Mouse (Mus musculus): Measurements from ENCODE around the gene Mrpl42. TPM values are rescaled to one million over a fixed set of nuclear protein-coding genes. Genes with fewer than 3 reads are reported as not detected.

The Mrpl42 gene
- polyA plus RNA-seq, 1 experiment from 2014 or later = 341 TPM

DNA sequence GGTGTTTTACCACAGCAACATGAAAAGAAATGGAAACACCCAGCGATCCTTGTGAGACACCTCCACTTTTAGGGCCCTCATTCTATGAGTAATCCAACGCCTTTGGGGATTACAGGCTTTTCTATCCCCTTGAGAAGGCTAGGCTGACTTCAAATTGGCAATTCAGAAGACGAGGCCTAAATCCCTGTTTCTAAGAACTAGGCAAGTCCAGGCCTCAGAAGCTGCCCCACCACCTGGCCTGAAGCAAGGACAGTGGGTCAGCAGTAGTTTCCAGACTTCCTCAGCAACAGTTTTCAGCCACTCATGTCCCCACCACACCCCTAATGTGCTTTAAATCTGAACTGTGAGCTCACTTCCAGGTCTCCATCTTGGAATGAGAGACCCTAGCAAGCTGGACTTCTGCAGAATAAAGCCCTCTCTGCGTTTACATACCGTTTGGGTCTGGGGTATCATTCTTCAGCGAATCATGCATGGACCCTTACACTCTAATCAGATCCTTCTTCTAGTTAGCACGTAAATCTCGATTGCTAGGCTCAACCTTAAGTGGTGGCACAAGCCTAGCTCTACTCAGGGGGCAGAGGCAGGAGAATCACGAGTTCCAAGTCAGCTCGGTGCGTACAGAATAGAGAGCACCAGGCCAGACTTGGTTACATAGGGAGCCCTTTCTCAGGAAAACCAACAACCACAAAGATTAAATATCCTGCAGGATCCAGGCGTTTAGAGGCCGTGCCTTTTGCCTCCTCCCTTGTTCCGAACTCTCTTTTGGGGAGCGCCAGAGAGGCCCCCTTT is 12.2 kb upstream of the Mrpl42 start:
- Histone ChIP-seq H3K9ac (replicated peaks; ENCODE audit: low read length) (peak overlapping the region; percentile 97), H3K27me3 (ENCODE audit: control insufficient read depth, insufficient read depth, low read length) (no peaks in the 10 kb centered on the region), H3K4me1 (ENCODE audit: control insufficient read depth, insufficient read depth, low read length) (no peaks in the 10 kb centered on the region), H3K4me2 (ENCODE audit: low read depth, low read length) (peak overlapping the region; percentile 51), H3K4me3 (ENCODE audit: low read depth, low read length) (peak overlapping the region; percentile 100), H3K27ac (replicated peaks; ENCODE audit: low read depth, low read length) (peak overlapping the region; percentile 97), H3K9me3 (replicated peaks; ENCODE audit: control insufficient read depth, low read length) (no peaks in the 10 kb centered on the region), H3K36me3 (replicated peaks; ENCODE audit: control insufficient read depth, insufficient read depth, low read depth, low read length) (no peaks in the 10 kb centered on the region)
- 35% methylated on average over 15 of the region's 15 CpGs for WGBS
- ATAC-seq (replicated peaks; ENCODE audit: insufficient number of reproducible peaks, low FRiP score, low TSS enrichment, low read depth) (0 out of 2 replicates have a peak, but pooled peaks have one; percentile 16), DNase-seq (ENCODE audit: low spot score) (peak; percentile 31)

DNA sequence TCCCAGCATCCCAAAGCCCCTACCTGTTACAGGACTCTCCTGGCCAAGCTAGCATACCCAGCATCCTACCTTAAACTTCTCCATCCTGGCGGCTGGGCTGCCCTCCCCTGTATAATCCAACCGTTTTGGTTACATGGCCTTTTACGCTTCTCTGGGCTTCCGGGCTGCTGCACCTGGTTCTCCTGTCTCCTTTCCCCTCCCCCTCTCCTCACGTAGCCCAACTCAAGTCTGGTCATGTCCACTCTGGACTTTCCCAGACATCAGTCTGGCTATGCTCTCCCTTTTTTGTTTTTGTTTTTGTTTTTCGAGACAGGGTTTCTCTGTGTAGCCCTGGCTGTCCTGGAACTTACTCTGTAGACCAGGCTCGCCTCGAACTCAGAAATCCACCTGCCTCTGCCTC is 10.9 kb upstream of the Mrpl42 start:
- no peaks in the 10 kb centered on the region for H3K9me3 ChIP-seq (replicated peaks; ENCODE audit: control insufficient read depth, low read length)
- H3K27ac ChIP-seq (replicated peaks; ENCODE audit: low read depth, low read length) = no peak overlapping the region
- no peaks in the 10 kb centered on the region for H3K27me3 ChIP-seq (ENCODE audit: control insufficient read depth, insufficient read depth, low read length)
- H3K4me1 ChIP-seq (ENCODE audit: control insufficient read depth, insufficient read depth, low read length) = no peaks in the 10 kb centered on the region
- H3K36me3 ChIP-seq (replicated peaks; ENCODE audit: control insufficient read depth, insufficient read depth, low read depth, low read length) = no peaks in the 10 kb centered on the region
- DNase-seq (ENCODE audit: low spot score) = no peak
- H3K4me3 ChIP-seq (ENCODE audit: low read depth, low read length) = no peak overlapping the region
- H3K9ac ChIP-seq (replicated peaks; ENCODE audit: low read length) = no peak overlapping the region
- H3K4me2 ChIP-seq (ENCODE audit: low read depth, low read length) = no peak overlapping the region
- no peak for ATAC-seq (replicated peaks; ENCODE audit: insufficient number of reproducible peaks, low FRiP score, low TSS enrichment, low read depth)
- WGBS = 79% methylated on average over 8 of the region's 8 CpGs

DNA sequence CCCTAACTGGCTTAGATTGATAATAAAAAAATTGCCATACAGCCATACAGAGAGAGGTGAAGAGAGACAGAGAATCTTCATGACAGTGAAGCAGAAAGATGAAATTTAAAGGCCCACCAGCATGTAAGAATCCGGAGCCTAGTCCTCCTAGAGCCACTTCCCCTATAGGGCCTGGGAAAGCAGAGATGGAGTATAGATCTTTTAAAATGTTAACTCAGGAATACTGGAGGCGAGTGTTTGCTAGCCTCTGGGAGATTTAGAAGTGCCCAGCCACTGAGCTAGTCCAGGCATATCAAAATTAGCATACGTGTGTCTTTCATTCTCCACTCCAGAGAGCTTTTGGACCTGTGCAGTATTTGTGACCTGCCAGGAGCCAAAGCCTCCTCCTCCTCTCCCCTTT is 7.5 kb upstream of the Mrpl42 start:
- ATAC-seq (replicated peaks; ENCODE audit: insufficient number of reproducible peaks, low FRiP score, low TSS enrichment, low read depth) (no peak), DNase-seq (ENCODE audit: low spot score) (no peak)
- Histone ChIP-seq H3K4me1 (ENCODE audit: control insufficient read depth, insufficient read depth, low read length) (no peaks in the 10 kb centered on the region), H3K9me3 (replicated peaks; ENCODE audit: control insufficient read depth, low read length) (no peaks in the 10 kb centered on the region), H3K4me2 (ENCODE audit: low read depth, low read length) (no peak overlapping the region), H3K9ac (replicated peaks; ENCODE audit: low read length) (no peak overlapping the region), H3K36me3 (replicated peaks; ENCODE audit: control insufficient read depth, insufficient read depth, low read depth, low read length) (no peaks in the 10 kb centered on the region), H3K27ac (replicated peaks; ENCODE audit: low read depth, low read length) (no peak overlapping the region), H3K4me3 (ENCODE audit: low read depth, low read length) (no peak overlapping the region), H3K27me3 (ENCODE audit: control insufficient read depth, insufficient read depth, low read length) (no peaks in the 10 kb centered on the region)
- 89% methylated on average over 3 of the region's 3 CpGs for WGBS

DNA sequence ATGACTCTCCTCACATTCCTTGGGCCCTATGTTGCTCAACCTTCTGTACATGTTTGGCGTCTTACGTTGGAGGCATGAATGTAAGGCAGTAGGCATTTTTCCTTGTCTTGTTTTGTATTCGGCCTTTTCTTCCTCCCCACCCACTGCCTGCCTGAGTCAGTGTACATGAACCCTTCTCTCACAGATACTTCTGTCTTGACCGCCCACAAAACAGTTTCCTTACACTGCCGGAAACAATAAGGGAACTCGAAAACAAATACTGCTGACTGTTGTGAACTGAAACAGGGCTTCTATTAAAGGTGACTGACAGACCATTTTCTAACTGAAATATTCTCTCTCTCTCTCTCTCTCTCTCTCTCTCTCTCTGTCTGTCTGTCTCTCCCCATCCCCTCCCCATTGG is 7.1 kb upstream of the Mrpl42 start:
- H3K27me3 ChIP-seq (ENCODE audit: control insufficient read depth, insufficient read depth, low read length) = no peaks in the 10 kb centered on the region
- H3K4me3 ChIP-seq (ENCODE audit: low read depth, low read length) = no peak overlapping the region
- H3K9ac ChIP-seq (replicated peaks; ENCODE audit: low read length) = no peak overlapping the region
- no peaks in the 10 kb centered on the region for H3K4me1 ChIP-seq (ENCODE audit: control insufficient read depth, insufficient read depth, low read length)
- no peak overlapping the region for H3K4me2 ChIP-seq (ENCODE audit: low read depth, low read length)
- ATAC-seq (replicated peaks; ENCODE audit: insufficient number of reproducible peaks, low FRiP score, low TSS enrichment, low read depth) (no peak), DNase-seq (ENCODE audit: low spot score) (no peak)
- no peaks in the 10 kb centered on the region for H3K9me3 ChIP-seq (replicated peaks; ENCODE audit: control insufficient read depth, low read length)
- H3K27ac ChIP-seq (replicated peaks; ENCODE audit: low read depth, low read length) = no peak overlapping the region
- WGBS = 79% methylated on average over 6 of the region's 6 CpGs
- no peaks in the 10 kb centered on the region for H3K36me3 ChIP-seq (replicated peaks; ENCODE audit: control insufficient read depth, insufficient read depth, low read depth, low read length)

DNA sequence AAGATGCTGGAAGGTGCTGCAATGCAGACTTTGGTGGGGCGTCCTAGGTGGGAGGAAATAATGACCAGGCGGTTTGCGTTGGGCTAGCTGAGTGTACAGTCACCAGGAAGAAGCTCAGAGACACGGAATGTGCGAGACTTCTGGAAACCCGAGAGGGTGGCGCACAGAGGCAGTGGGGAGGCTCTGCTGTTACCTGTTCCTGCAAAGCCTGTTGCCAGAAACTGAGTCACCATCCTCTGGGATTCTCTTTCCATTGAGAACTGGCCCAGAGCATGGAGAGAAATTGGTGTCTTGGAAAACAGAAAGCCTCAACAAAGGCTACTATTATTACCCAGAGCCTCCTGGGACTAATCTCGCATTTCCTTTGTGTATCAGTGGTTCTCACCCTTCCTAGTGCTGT is 6.4 kb upstream of the Mrpl42 start:
- Histone ChIP-seq H3K4me2 (ENCODE audit: low read depth, low read length) (no peak overlapping the region), H3K27me3 (ENCODE audit: control insufficient read depth, insufficient read depth, low read length) (no peaks in the 10 kb centered on the region), H3K36me3 (replicated peaks; ENCODE audit: control insufficient read depth, insufficient read depth, low read depth, low read length) (no peaks in the 10 kb centered on the region), H3K4me3 (ENCODE audit: low read depth, low read length) (no peak overlapping the region), H3K9me3 (replicated peaks; ENCODE audit: control insufficient read depth, low read length) (no peaks in the 10 kb centered on the region), H3K27ac (replicated peaks; ENCODE audit: low read depth, low read length) (no peak overlapping the region), H3K9ac (replicated peaks; ENCODE audit: low read length) (no peak overlapping the region), H3K4me1 (ENCODE audit: control insufficient read depth, insufficient read depth, low read length) (no peaks in the 10 kb centered on the region)
- DNase-seq (ENCODE audit: low spot score) (no peak), ATAC-seq (replicated peaks; ENCODE audit: insufficient number of reproducible peaks, low FRiP score, low TSS enrichment, low read depth) (no peak)
- 76% methylated on average over 8 of the region's 8 CpGs for WGBS

DNA sequence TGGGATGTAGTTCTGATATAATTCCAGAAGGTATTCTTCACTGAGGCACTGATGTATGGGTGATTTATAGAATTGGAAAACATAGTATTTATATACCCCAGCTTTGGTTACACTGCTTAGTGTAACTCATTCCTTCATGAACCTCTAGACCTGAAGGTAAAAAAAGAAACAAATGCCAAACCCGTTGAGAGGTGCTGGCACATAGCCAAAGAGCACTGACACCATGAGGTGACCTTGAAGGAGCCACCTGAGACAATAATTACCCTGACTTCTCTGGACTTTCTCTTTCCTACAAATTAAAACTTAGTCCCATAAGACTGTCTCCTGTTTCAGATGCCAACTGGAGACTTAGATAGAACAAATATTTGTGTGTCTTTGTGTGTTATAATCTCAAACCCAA is 2.6 kb upstream of the Mrpl42 start:
- H3K27ac ChIP-seq (replicated peaks; ENCODE audit: low read depth, low read length) = no peak overlapping the region
- H3K9ac ChIP-seq (replicated peaks; ENCODE audit: low read length) = no peak overlapping the region
- ATAC-seq (replicated peaks; ENCODE audit: insufficient number of reproducible peaks, low FRiP score, low TSS enrichment, low read depth) (no peak), DNase-seq (ENCODE audit: low spot score) (no peak)
- H3K36me3 ChIP-seq (replicated peaks; ENCODE audit: control insufficient read depth, insufficient read depth, low read depth, low read length) = no peaks in the 10 kb centered on the region
- H3K27me3 ChIP-seq (ENCODE audit: control insufficient read depth, insufficient read depth, low read length) = no peaks in the 10 kb centered on the region
- H3K4me1 ChIP-seq (ENCODE audit: control insufficient read depth, insufficient read depth, low read length) = no peaks in the 10 kb centered on the region
- no peak overlapping the region for H3K4me2 ChIP-seq (ENCODE audit: low read depth, low read length)
- WGBS = 27% methylated on average over 1 of the region's 1 CpGs
- H3K9me3 ChIP-seq (replicated peaks; ENCODE audit: control insufficient read depth, low read length) = no peaks in the 10 kb centered on the region
- H3K4me3 ChIP-seq (ENCODE audit: low read depth, low read length) = no peak overlapping the region

DNA sequence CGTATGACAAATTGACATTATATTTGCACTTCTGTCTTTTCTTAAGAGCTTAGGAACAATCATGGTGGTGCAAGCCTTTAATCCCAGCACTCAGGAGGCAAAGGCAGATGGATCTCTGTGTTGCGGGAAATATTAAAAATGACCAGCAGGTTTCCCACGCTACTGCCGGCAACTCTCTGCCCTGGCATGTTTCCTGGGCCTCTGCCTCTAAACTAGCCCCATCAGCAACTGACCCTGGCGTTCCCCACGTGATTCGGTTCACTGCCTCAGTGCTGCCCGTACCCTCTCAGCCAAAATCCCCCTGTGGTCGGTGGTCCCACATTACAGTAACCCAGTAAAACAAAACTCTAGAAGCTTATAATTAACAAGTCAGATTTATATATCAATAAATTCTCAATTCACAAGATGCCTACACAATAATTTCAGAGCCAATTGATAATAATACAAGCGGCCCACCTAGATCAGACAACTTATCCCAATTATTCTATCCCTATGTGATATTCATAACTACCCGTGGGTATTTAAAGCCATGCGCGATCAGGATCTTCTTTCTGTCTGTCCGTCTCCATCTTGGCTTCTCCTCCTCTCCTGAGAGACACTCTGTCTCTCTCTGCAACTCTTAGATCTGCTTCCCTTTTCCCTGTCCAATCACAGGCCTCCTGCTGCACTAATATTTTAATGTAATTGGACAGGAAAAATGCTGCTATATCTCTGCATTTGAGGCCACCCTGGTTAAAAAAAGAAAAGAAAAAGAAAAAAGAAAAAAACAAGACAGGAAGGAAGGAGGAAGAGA is 1.9 kb upstream of the Mrpl42 start:
- H3K9ac ChIP-seq (replicated peaks; ENCODE audit: low read length) = no peak overlapping the region
- DNase-seq (ENCODE audit: low spot score) (no peak), ATAC-seq (replicated peaks; ENCODE audit: insufficient number of reproducible peaks, low FRiP score, low TSS enrichment, low read depth) (no peak)
- WGBS = 85% methylated on average over 14 of the region's 14 CpGs
- H3K4me2 ChIP-seq (ENCODE audit: low read depth, low read length) = no peak overlapping the region
- H3K27ac ChIP-seq (replicated peaks; ENCODE audit: low read depth, low read length) = no peak overlapping the region
- H3K9me3 ChIP-seq (replicated peaks; ENCODE audit: control insufficient read depth, low read length) = no peaks in the 10 kb centered on the region
- H3K4me1 ChIP-seq (ENCODE audit: control insufficient read depth, insufficient read depth, low read length) = no peaks in the 10 kb centered on the region
- no peaks in the 10 kb centered on the region for H3K36me3 ChIP-seq (replicated peaks; ENCODE audit: control insufficient read depth, insufficient read depth, low read depth, low read length)
- no peak overlapping the region for H3K4me3 ChIP-seq (ENCODE audit: low read depth, low read length)
- no peaks in the 10 kb centered on the region for H3K27me3 ChIP-seq (ENCODE audit: control insufficient read depth, insufficient read depth, low read length)

DNA sequence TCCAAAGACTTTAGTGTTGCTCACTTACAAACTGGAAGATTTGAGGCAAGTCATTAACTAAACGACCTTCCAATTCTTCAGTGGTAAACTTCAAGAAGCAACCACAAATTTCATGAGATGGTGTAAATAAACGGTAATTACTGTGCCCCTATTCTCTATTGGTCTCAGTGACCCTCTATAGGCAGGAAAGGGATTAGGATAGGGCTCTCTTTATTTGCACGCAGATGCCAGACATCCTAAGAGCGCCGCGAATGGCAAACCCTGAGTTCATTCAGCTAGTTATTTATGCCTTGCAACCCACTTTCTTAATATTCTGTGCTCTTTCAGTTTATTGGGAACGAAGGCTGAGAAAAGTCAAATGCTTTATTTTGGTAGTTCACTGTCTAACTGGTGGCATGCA is 707 bp downstream of the Mrpl42 start:
- H3K9me3 ChIP-seq (replicated peaks; ENCODE audit: control insufficient read depth, low read length) = no peaks in the 10 kb centered on the region
- no peak overlapping the region for H3K27ac ChIP-seq (replicated peaks; ENCODE audit: low read depth, low read length)
- 2% methylated on average over 7 of the region's 7 CpGs for WGBS
- peak overlapping the region; percentile 72 for H3K4me3 ChIP-seq (ENCODE audit: low read depth, low read length)
- peak overlapping the region; percentile 92 for H3K9ac ChIP-seq (replicated peaks; ENCODE audit: low read length)
- H3K27me3 ChIP-seq (ENCODE audit: control insufficient read depth, insufficient read depth, low read length) = no peaks in the 10 kb centered on the region
- peak overlapping the region; percentile 46 for H3K4me2 ChIP-seq (ENCODE audit: low read depth, low read length)
- H3K4me1 ChIP-seq (ENCODE audit: control insufficient read depth, insufficient read depth, low read length) = no peaks in the 10 kb centered on the region
- ATAC-seq (replicated peaks; ENCODE audit: insufficient number of reproducible peaks, low FRiP score, low TSS enrichment, low read depth) (no peak), DNase-seq (ENCODE audit: low spot score) (peak; percentile 33)
- no peaks in the 10 kb centered on the region for H3K36me3 ChIP-seq (replicated peaks; ENCODE audit: control insufficient read depth, insufficient read depth, low read depth, low read length)
